Mouse (Mus musculus) kidney, postnatal 4 days (tissue): Measurements from ENCODE around the gene Ackr4.

Experiments
- DNase-seq, 2 experiments: peaks; one replicate each; pipeline ENCODE4 v3.0.0; 2021; ENCODE audit warnings: mixed read lengths in 2 of 2

Ackr4 gene

DNA sequence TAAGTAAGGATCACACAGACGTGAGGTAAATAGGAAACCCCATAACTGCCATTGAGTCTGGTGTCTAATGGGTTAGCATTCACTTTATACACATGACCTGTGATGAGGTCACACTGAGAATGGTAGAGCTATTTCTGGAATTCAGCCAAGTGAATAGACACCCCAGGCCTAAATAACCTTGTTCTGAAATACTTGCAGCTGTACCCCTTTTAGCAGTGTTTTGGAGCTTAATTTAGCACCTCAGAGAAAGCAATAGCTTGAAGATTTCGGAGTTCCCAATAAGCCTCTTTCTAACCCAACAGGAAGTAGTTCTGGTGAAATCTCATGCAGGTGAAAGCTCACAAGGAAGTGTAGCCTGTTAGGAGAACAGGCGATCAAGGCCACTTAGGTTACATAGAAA lies at the start of gene Ackr4:
Ackr4 (minus strand) TSS at position 101 of the 400 bp plus-strand sequence.
- DNase-seq = no peak

DNA sequence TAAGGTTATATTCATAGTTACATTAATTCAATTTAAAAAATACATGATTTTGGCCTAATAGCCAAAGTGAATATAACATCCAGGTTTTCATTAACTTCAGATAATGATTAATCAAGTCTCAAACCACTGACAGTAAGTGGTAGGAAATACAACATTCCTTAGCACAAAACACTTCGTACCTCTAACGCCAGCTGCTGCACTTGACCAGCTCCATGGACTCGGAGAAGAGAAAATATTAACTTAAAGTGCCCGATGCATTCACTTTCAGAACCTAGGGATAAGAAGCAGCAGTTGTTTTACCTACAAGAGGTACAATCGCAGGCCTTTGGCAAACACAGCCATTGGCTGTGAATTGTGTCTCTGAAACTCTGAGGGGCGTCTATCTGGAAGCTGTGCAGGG lies 45.6 kb upstream of the Ackr4 start:
- DNase-seq = no peak

DNA sequence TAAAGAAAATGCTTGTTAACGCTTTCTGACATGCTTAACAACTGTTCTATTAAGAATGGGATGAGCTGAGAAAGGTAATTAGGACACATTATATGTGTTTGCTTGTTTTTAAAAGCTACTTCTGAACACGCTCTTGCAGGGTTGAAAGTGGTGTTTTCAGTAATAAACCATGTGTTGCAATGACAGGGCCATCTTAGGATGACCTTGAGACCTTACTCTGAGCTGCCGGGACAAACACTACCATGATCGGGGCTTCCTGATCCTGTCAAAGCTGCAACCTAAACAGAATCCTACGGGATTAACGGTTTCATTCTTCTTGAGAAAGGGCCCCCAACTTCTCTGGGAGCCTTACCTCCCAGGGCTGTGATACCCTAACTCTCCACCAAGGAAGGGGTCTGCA lies 44.9 kb upstream of the Ackr4 start:
- no peak for DNase-seq

DNA sequence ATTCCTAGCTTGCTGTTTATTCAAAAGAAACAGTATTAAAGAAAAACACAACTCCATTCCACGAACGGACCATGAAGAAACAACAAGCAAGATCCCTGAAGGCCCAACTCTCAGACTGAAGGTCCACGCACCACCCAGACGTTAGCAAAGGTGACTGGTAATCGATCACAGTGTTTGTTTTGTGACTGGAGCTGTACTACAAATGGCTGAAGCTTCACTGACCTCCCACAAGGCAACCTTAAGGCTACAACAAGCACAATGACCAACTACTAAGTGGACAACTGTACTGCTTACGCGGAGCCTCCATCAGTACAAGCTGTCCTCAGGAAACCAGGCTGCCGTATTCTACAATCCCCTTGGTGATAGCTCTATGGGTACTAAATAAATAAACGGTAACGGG lies 43.3 kb upstream of the Ackr4 start:
- no peak for DNase-seq

DNA sequence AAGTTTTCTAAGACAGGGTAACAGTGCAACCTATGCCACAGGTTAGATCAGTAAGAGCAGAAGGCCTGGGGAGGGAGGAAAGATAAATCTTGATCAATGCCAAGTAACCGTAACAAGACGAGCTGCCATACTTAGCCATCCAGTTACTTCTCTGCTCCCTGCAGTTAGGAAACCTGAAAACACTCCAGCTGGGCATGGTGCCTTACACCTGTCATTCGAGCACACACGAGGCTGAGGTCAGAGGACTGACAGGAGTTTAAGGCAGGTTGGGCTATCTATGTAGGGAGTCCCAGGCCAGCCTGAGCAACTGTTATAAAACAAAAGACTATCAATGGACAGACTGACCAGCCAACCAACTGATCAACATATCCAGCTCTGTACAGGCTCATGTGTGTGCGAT lies 39.2 kb upstream of the Ackr4 start:
- DNase-seq = no peak

DNA sequence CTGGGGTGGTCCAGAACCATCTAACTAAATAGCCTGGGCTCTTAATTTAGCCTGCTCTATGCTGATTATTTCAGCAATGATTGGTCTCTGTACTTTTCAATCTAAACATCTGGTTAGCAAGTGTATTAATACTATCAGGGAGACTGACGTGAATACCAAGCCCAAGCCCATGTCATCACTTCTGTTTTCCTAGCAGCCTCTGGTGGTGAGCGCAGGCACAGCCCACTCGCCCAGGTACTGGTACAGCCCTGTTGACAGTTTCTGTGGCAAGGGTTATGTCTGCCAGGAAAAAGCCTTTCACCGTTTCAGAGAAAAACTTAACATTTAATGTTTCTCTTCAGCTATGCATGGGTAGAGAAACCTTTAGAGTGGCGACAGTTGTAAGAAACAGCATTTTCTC lies 37.5 kb upstream of the Ackr4 start:
- DNase-seq = peak in 1 of 2 experiments; percentile 17

DNA sequence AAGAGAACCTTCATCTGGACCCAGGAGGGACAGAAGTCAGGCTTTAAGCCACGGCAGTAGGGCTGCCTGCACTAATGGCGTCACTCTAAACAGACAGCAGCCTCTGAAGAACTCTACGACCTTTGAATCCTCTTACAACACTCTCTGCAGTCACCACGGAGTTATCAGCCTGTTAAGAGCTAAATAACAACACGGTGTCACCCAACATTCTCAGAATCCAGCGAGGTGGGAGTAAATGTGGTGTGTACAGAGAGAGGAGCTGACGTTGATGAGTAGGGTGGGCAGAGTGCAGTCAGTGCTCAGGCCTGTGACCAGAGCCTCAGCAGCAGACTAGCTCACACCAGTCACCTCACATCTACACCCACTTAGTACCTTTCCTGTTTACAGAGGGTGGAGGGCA lies 34.4 kb upstream of the Ackr4 start:
- DNase-seq = no peak

DNA sequence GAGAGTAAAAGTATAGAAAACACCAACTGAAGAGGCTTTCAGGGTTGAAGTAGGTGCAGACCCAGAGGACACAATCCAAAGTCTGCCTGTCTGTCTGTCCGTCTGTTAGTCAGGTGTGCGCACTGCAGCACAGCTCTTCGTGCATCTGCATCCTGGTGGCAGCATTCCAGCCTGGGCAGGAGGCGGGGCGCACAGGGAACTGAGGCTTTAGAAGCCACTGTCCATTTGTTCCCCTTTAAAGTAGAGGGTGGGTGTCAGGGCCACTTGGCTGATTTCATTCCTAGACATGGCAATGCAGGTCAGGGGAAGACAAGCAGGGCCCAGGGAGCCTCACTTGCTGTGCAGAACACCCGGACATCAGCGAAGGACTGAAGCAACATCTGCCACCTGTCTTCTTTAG lies 30.6 kb upstream of the Ackr4 start:
- no peak for DNase-seq

DNA sequence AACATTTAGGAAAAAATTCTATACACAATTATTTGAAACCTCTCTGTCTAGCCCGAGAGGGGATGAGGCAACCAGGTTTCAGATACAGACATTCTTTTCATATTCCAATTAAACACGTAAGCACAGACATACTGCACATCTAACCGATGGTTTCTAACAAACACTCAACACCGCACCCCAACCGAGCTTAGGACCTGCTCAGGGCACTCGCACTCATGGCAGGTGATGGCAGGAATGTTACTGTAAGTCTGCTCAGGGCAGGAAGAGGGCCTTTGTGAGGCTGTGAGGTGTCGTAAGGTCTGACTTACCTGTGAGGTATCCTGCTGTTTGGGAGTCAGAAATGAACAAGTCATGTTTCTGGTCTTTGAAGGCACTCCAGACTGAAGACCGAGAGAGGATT lies 29.8 kb upstream of the Ackr4 start:
- no peak for DNase-seq

DNA sequence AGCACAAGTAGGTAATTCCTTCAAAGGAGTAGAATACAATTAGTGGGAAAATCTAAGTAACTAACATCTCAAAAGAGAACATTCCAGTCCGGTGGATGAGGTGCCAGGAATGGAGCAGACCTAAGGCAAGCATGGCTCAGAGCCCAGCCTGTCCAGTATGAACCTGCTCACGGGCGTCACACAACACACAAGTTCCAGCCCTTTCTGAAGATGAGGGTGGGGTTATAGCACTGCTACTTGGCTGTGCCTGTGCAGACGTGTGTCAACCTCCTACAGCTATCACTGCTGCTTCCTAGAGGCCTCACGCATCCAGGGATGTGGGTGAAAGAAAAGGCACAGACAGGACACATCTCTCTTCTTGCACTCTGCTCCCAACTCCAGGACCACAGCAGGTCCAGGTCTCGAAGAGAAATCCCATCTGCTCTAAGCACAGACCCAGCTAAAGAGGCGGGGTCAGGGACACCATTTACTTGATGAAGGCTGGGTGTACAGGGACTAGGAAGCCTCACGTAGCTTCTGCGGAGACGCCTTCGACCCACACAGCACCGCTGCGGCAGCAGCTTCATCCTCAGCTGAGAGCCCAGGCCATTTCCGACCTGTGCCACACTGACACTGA lies 28.5 kb upstream of the Ackr4 start:
- no peak for DNase-seq

DNA sequence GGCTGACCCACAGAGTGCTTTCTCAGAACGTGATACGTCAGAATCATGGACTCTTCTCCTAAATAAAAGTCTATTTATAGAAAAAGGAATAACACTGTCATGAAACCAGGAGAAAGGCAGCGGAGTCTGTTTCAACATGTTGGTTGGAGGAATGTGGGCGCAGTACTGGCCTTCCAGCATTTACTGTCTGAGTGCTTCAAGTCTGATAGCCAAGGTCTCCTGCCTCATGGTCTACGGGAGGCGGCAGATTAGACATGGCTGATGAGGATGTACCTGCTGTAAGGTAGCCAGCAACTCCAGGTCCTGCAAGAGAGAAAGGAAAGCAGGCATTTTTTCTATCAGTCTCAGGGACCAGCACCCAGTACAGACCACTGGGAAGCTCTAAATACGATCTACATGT lies 25.4 kb upstream of the Ackr4 start:
- no peak for DNase-seq

DNA sequence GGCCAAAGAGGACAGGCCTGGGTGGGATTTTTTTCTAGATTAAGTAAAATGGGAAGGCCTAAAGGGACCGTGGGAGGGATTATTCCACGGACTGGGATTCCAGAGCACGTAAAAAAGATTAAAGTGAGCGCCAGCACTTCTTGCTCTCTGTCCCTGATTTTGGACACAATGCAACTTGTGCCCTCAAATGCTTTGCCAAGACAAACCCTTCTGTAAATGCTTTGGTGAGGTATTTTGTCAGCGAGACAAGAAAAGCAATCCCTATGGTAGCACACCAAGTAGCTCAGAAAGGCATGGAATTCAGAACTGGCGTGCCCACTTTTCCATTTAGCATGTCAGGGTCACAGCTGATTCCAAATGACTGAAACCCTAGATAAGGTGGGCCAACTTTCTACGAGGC lies 22.2 kb upstream of the Ackr4 start:
- no peak for DNase-seq

DNA sequence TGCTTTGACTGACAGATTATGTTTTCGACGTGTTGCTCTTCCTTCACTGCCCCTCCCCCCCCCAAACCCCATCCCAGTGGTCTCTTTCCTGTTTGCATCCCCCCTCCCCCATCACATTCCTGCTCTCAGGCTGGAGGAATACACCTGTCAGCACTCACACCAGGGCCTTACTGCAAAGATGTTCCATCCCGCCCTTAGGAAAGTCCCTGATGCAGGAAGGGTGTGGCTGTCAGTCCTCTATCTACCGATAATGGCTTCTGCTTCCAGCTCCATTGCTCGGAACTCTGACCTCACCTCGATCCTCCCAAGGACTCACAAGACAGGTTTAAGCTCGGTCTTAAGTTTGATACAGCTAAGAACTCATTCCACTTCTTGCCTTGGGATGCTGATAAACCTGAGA lies 19.9 kb upstream of the Ackr4 start:
- no peak for DNase-seq

DNA sequence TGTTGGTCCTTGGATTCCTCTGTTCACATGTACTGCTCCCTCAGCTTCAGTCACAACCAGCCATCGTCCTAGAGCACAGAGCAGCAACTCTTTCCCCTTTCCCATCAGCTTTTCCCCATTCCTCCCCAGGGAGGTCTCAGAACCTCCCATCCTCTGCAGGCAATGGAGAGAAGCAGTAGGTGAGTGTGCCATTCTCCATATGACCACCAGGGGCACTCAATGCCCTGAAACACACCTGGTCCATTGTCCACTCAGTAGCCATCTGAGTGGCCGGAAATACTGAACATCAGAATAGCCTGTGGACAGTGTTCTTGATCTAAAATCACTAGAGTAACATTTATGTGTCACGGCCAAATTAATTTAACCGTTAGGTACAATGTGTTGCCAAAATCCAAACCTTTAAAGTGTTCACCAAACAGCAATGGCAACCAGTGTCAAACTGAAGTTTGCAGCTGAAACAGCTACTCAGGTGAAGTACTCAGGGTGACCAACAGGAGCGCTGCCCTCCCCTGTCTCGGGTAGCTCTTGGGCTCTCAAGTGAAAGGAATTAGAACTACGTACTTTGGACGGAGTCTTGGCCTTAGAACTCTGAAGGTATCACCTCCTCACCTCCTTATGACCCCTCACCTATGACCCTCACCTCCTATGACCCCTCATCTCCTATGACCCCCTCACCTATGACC lies 17.7 kb upstream of the Ackr4 start:
- DNase-seq = peak in 1 of 2 experiments; percentile 28

DNA sequence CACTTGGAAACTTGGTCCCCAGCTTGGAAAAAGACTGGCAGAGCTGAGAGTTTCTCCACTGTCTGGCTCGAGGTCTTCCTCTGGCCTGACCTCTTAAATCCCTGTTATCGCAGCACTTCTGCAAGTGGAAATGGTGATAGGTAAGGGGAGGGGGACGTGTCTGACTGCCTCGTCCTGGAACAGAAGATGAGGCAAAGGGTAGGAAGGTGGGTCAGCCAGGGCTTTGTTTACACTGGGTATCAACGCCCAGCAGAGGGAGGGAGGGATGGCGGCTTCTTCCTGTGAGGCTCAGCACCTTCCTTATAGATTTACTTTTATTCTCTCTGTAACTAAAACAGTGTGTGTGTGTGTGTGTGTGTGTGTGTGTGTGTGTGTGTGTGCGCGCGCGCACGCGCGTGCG lies 16.1 kb upstream of the Ackr4 start:
- no peak for DNase-seq

DNA sequence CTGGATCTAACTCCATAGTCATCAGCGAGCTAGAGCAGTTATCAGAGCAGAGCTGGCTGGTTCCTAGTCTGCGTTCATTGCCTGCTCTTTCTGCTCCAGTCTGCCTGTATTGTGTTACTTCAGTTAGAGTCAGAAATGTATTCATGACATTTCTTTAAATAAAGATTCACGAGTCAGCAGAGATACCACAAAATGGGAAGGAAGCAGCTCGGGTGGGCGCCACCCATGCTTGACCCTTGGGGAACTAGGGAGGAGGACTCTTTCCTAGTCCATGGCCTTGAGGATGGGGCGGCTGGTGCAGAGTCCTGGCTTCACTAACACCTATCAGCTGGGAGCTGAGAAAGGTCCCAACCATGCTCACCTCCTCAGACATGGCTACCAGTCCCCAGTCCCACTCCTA lies 13.6 kb upstream of the Ackr4 start:
- DNase-seq = no peak

DNA sequence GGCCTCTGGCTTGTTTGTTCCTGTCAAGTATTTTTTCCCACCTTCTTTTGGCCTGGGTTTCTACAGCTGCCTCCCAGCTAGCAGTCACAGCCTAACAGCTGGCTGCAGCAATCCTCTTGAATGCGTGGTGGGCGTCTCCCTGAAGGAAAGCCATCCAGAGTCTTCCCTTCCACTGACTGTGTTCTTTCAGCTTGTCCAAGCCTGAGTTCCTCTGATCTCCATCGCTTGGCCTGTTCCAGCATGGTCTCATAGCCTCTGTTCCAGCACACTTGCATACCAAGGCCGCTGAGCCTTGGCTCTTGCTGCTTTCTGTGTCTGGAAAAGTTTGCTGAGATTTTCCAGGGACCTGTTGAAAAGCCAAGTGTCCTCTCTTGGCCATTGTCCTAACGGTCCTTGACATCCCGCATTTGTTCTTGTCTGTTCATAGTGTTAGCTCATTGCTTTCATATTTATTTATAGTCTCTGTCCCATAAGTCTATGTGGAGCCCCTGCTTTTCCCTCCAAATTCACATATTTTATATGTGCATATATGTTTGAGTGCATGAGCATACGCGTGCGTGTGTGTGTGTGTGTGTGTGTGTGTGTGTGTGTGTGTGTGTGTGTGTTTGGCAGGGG lies 3.5 kb upstream of the Ackr4 start:
- DNase-seq = peak; percentile 13 to 31

DNA sequence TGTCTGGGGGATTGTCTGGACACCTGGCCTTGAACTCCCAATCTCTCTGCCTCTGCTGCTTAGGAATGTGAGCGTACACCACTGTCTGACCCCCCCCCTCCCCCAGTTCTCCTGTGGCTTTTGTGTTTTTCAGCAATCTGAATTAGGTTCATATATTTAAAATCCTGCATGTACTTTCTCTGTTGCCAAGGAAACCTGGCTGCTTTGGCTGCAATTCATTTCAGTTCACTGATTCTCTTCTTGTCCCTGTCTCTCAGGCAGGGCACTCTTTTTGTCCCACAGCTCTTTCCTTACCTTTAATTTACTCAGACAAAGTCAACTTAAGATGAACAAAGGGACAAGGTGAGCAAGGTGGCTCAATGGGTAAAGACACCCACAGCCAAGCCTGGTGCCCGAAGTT lies 1.4 kb upstream of the Ackr4 start:
- DNase-seq = no peak

DNA sequence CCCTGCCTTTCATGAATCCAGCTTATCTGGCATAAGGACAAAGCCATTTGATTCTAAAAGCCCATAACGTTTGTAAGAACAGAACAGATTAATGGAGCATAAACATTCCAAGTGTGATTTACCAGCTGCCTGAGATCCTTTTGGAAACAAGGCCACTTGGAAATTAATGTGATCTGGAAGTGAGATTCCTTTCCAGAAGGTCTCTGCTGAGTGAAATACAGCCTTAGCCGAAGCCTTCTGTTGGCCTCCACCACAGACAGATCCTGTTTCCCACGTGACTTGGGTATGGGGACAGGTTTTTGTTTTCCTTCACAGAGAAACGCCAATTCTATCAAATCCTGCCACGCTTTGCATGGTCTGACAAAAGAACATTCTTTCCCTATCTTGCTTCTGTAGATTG lies 3.1 kb downstream of the Ackr4 start:
- peak in 1 of 2 experiments; percentile 46 for DNase-seq

DNA sequence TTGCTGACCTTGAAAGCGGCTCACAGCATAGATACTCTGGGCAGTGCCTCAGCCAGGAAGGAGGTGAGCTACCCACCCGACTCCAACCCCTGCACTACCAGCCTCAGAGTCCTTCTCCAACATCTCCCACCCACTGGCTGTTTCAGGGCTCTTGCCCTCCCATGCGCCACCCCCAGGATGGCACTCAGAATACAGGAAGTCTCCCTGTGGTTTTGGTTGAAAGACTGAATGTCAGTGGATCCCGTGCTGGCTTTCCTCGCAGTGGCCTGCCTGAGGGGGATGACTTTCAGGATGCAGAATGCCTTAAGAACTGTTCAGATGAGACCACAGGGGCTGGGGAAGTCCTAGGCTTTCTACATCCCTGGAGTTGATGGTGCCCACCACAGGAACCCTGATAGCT lies 3.6 kb downstream of the Ackr4 start:
- DNase-seq = peak; percentile 48 to 56

DNA sequence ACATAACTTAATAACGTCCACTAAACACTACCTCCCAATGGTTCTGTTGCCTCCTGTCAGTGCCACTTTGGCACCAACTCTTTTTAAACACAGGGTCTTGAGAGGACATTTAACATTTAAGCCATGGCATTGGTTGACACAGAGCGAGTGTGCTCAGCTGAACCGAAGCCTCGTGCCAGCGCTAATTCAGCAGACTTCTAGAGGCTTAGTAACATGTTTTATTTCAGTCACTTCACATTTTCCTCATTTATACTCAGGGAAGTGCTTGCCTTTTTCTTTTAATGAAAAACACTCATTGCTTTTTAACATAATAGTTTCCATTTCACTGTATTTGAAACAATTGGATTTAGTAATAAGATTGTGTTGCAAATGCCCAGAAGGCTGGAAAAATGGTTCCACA lies 17.6 kb downstream of the Ackr4 start:
- no peak for DNase-seq

DNA sequence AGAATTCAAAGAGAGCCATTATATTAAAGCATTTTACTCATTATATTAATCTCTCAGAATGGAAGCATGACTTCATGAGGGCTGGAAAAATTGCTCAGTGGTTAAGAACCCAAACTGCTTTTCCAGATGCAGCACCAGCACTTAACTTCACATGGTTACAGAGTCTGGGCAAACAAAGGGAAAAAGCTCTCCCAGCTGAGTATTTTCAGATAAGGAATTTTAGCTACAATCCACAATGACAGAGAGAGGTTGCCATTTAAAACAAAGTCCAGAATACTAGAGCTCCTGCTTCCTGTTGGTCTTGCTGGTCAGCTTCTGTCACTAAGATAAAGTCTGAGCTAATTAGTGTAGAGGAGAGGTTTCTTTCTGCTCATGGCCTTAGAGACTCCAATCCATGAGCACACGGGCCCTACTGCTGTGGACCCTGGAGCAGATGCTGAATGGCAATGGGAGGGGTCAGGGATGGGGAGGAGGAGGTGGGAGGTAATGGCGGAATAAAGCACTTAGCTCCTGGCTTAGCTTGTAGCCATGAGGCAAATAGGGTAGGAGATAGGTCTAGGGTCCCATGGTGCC lies 18.1 kb downstream of the Ackr4 start:
- DNase-seq = no peak

DNA sequence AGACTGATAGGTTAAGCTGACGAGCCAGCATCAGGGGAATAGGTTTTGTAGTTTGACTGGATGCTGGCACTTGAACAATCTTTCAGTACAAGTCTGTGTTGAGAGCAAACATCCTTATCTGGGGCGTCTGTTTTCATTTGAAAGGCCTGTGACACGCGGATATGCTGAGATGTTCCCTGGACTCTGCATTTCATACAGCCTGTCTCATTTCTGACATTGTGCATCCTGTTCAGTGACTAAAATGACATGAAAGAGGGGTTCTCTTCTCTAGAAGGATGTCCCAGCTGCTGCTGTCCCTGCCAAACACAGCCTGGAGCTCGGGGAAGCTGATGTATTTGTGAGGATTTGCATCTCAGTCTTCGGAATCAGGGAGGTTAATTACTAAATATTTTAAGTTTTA lies 19.3 kb downstream of the Ackr4 start:
- peak in 1 of 2 experiments; percentile 36 for DNase-seq

DNA sequence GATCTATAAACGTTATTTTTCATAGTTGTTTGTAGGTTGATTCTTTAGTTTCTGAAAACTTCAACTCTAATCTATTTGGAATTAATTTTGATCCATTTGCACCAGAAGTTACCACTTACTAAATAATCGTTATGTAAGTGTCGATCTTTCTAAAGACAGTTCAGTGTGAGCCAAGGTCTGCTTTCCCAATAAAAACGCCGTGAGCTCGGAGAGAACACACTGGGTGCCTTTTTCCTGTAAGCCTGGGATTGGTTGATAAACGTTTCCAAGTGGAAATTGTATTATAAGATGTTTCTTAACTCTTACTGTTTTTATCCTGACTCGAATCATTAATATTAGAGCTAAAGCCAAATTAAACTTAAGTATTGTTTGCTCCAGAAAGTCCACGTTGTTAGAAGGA lies 19.8 kb downstream of the Ackr4 start:
- DNase-seq = no peak
